Mouse (Mus musculus) heart, adult 9 months (tissue): ENCODE data around the gene Ola1.
A peak's percentile ranks its signal among the peaks of the same experiment; 100 is the strongest.

Experiments
- DNase-seq, 2 experiments: peaks; one replicate each; pipeline ENCODE4 v3.0.0; 2022; ENCODE audit warnings: low spot score in 2 of 2

Ola1 gene

DNA sequence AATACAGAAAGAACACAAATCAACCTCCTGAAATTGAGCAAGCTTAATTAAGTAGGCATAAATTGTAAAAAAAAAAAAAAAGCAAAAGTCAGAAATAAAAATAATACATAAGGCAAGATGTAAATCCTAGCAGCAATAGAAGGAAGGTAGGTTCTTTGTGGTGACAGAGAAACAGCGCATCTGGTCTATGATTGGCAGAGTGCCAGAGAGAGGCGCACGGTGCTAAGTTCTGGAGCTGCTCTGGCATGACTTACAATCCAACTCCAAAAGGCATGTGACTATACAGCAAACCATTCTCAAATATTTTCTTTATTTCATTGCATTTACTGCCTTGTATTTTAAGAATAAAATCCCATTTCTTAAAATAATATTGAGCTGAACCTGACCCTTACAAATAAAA is 68.2 kb downstream of the Ola1 start:
- no peak for DNase-seq

GRCm38 (mm10) chr2:73146111-73146510 is 72.6 kb downstream of the Ola1 start:
- DNase-seq = no peak

DNA sequence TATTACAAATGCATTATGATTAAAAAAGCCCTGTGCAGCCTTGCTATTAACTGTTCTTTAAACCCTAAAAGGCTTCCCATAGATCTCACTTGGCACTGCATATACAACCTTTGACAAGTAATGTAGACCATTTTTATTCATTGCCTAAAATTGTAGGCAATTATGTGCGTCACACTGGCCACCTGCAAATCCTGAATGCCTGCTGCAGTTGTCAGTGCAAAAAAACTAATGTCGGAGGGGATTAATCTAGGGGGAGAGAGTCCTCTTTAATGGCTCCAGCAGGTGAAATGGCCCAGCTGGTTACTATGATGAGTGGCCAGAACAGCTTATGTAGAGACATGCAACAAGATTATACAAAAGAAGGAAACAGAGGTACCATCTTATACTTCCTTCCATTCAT is 75.0 kb downstream of the Ola1 start:
- no peak for DNase-seq

DNA sequence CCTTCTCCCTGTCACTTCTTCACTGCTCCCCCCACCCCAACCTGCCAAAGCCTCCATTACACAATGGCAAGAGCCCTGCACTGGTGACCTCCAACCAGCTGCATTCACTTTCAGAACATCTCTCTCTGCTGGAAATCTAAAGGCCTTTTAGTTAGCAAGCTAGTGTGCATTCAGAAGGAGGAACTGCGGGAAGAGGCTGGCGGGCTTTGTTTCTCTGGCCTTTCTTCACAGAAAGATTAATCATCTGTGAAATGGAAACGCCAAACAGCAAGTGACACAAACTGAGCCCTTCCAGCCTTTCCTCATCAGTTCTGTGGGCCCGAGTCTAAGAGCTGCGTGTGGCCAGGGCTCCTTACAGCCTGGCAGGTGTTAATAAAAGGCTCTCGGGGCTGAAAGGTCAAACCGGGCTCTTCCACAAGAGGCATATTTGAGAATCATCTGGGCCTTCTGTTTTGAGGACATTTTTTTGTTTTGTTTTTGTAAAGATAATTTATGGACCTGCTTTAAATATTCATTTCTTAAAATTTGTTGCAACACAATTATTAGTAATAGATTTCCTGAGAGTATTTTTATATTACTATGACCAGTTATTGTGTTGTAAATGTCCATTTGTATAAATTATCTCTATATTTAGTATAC is 75.8 kb downstream of the Ola1 start:
- no peak for DNase-seq

DNA sequence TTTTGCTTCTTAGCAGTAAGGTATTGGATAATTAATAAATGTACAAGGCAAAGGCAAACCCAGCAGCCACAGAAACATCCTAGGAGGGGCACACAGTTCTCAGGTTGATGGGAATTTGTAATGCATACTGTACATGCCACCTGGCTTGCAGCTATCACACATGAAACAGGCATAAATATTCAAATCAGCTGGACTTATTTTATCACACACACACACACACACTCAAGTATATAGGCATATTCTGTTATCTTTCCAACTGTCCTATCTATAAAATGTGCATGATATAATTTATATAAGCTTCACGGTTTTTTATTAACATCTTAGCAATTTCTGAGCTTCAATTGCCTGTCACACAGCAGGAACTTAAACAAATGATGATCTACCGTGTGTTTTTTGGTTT is 85.8 kb downstream of the Ola1 start:
- no peak for DNase-seq

GRCm38 (mm10) chr2:73127686-73128085 is 91.0 kb downstream of the Ola1 start:
- no peak for DNase-seq

- no peak for DNase-seq
These were observed 99.9 kb downstream of the Ola1 start for GRCm38 (mm10) chr2:73118781-73119180.

- no peak for DNase-seq
These were observed 111.6 kb downstream of the Ola1 start for GRCm38 (mm10) chr2:73107089-73107488.

GRCm38 (mm10) chr2:73096491-73096890 is 122.2 kb downstream of the Ola1 start:
- DNase-seq = no peak

- DNase-seq = no peak
These were observed 123.4 kb downstream of the Ola1 start for GRCm38 (mm10) chr2:73095300-73095699.

- no peak for DNase-seq
These were observed 125.7 kb downstream of the Ola1 start for GRCm38 (mm10) chr2:73093032-73093431.

DNA sequence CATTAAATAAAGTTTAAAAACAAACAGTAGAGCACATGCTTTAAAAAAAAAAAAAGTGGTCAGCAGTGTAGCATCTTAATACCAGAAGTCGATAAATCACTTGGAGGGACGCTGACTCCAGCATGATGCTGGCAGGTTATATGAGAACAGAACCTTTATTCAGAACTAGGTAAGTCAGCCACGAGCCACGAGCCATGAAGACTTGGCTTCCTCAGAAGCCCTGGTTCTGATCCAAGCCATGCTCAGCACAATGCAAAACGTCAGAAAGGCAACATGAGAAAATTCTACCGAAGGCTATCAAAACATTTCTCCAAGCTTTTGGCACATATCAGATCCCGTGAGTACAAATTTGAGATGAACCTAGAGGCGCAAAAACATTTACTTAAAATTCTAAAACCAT is 127.4 kb downstream of the Ola1 start:
- DNase-seq = no peak

DNA sequence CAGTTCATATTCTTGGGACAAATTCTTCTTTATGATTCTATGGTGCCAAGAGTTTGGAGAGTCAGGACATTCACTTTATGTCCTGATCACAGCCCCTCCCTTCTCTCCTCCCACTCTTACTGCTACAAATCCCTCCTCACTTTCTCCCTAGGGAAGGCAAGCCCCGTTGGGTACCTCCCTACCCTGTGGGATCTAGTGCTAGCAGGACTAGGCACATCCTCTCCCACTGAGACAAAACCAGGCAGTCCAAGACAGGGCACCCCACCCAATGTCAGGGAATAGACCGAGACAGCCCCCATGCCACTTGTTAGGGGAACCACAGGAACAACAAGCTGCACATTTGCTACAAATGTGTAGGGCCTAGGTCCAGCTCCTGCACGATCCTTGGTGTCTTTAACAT is 131.1 kb downstream of the Ola1 start:
- DNase-seq = no peak

- DNase-seq = peak; percentile 28 to 32
These were observed 132.9 kb downstream of the Ola1 start for GRCm38 (mm10) chr2:73085669-73086304.

- DNase-seq = no peak
These were observed 136.2 kb downstream of the Ola1 start for GRCm38 (mm10) chr2:73082476-73082875.

DNA sequence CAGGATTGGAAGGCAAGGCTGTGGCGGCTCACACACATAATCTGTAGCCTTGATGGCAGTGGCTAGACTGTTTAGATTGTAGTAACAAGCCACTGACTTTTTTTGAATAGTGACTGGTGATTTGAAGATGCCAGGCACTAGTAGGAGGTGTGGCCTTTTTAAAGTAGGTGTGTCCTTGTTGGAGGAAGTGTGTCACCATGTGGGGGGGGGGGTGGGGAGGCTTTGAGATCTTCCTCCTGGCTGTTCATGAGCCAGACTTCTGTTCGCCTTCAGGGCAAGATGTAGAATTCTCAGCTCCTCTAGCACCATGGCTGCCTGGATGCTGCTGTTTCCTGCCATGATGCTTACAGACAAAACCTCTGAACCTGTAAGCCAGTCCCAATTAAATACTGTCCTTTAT is 136.9 kb downstream of the Ola1 start:
- DNase-seq = no peak

GRCm38 (mm10) chr2:73080084-73080483 is 138.6 kb downstream of the Ola1 start:
- no peak for DNase-seq

GRCm38 (mm10) chr2:73079311-73079710 is 139.4 kb downstream of the Ola1 start:
- DNase-seq = no peak

- no peak for DNase-seq
These were observed 144.8 kb downstream of the Ola1 start for GRCm38 (mm10) chr2:73073811-73074472.

- no peak for DNase-seq
These were observed 147.5 kb downstream of the Ola1 start for GRCm38 (mm10) chr2:73071201-73071600.

DNA sequence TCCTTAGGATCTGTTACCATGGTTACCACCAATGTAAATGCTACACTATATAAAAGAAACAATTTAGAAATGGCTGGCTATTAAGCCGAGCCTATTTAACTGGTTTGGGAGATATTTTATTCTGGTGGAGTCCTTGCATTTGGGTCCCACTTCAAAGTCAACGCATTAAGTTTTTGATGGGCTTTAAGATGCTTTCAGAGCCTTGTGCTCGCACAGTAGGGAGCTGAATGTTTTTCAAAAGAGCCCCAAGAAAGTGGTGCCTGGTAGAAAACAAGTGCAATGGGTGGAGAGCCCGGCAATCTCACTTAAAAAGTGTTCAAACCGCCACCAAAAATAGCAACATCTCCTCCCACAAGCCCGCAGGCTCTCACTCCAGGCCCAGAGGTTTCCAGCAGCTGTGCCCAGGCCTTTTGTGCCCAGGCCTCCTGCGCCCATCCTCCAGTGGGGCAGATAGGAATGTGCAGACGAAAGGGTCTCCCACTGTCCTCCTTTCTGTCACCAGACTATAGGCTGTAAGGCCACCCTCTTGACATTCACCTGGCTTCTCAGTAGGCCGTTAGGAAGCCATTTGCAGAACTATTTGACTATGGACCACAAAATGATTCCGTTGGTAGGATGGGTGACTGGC is 148.2 kb downstream of the Ola1 start:
- no peak for DNase-seq

GRCm38 (mm10) chr2:73069223-73069825 is 149.4 kb downstream of the Ola1 start:
- no peak for DNase-seq
